Mouse (Mus musculus) kidney, adult 2 months (tissue): ENCODE results near the gene Ksr2.

Experiments
- CTCF ChIP-seq: fragments of 200-500 bp; conservative IDR thresholded peaks from 2 replicates; pipeline ENCODE4 v1.5.1; 2011; ENCODE audit warnings: low read depth, mild to moderate bottlenecking, control low read depth, low read length, moderate library complexity, mixed read lengths; ENCODE audit not compliant: insufficient read depth, insufficient read length
- POLR2A ChIP-seq: fragments of 200-500 bp; IDR thresholded peaks from one replicate; pipeline ENCODE4 v1.6.1; 2011; ENCODE audit warnings: low read depth, low read length, control low read depth

GRCm38 (mm10) chr5:117593273-117593672 is 179.5 kb downstream of the Ksr2 start:
- TF ChIP-seq POLR2A = no peak
- no peak for TF ChIP-seq CTCF
